Mouse (Mus musculus) intestine, embryonic 15.5 days (tissue): Measurements from ENCODE around the gene Vgll3. TPM values are rescaled to one million over a fixed set of nuclear protein-coding genes. Genes with fewer than 3 reads are reported as not detected.

Source experiments
- ATAC-seq: fragments of 200-750 bp; cut with Nextera tagmentation; 2 replicates; pipeline ENCODE4 v1.8.0; 2017; ENCODE audit warnings: moderate TSS enrichment, moderate library complexity
- H3K27ac ChIP-seq: fragments of 300-500 bp; sonication (generic); 2 replicates; pipeline ENCODE4 v1.5.1; 2015; ENCODE audit warnings: mild to moderate bottlenecking, inconsistent platforms
- H3K27me3 ChIP-seq: fragments of 300-500 bp; sonication (generic); replicated peaks from 2 replicates; pipeline ENCODE4 v1.6.1; 2015; ENCODE audit warnings: inconsistent platforms
- H3K36me3 ChIP-seq: fragments of 300-500 bp; sonication (generic); 2 replicates; pipeline ENCODE4 v1.6.1; 2015; ENCODE audit warnings: inconsistent platforms
- H3K4me1 ChIP-seq: fragments of 300-500 bp; sonication (generic); replicated peaks from 2 replicates; pipeline ENCODE4 v1.6.1; 2015; ENCODE audit warnings: inconsistent platforms
- H3K4me2 ChIP-seq: fragments of 300-500 bp; sonication (generic); replicated peaks from 2 replicates; pipeline ENCODE4 v1.6.1; 2015; ENCODE audit warnings: mild to moderate bottlenecking, inconsistent platforms
- H3K4me3 ChIP-seq: fragments of 300-500 bp; sonication (generic); replicated peaks from 2 replicates; pipeline ENCODE4 v1.5.1; 2015; ENCODE audit warnings: inconsistent platforms
- H3K9ac ChIP-seq: fragments of 300-500 bp; sonication (generic); 2 replicates; pipeline ENCODE4 v1.6.1; 2015; ENCODE audit warnings: inconsistent platforms
- H3K9me3 ChIP-seq: fragments of 300-500 bp; sonication (generic); 2 replicates; pipeline ENCODE4 v1.6.1; 2016; ENCODE audit warnings: inconsistent platforms
- WGBS: fragments of 180-500 bp; shearing (Covaris S2); methylation state at CpG from one replicate; pipeline ENCODE4 v1.1.7; 2015; 5-methylcytosine and 5-hydroxymethylcytosine counted together
- polyA plus RNA-seq: library from polyadenylated mRNA; unstranded; fragments of >200 nt; fragmentation: Nextera tagmentation; extraction: Ambion mirVana; gene quantifications from 2 replicates; pipeline ENCODE4 v1.2.1, GENCODE M21; 2015

Gene Vgll3
- 3.7 and 4.3 TPM in 2 replicates for polyA plus RNA-seq

- under 1% methylated on average over 86 of the region's 86 CpGs for WGBS
- Histone ChIP-seq H3K4me3 (peak within 1 kb of the TSS; percentile 70), H3K9me3 (no peaks in the 10 kb centered on the region), H3K36me3 (no peaks in the 10 kb centered on the region), H3K4me1 (no peaks in the 10 kb centered on the region; the same call in 1 of the 2 replicates), H3K27ac (peak within 1 kb of the TSS; percentile 2; the same call in 1 of the 2 replicates), H3K9ac (peak within 1 kb of the TSS; percentile 51), H3K27me3 (no peaks in the 10 kb centered on the region), H3K4me2 (peak within 1 kb of the TSS; percentile 97)
- ATAC-seq: peak; percentile 97
These were observed at the start of gene Vgll3 for GRCm38 (mm10) chr16:65814918-65815881. TSS of gene Vgll3 (plus strand) at chr16:65815257.

DNA sequence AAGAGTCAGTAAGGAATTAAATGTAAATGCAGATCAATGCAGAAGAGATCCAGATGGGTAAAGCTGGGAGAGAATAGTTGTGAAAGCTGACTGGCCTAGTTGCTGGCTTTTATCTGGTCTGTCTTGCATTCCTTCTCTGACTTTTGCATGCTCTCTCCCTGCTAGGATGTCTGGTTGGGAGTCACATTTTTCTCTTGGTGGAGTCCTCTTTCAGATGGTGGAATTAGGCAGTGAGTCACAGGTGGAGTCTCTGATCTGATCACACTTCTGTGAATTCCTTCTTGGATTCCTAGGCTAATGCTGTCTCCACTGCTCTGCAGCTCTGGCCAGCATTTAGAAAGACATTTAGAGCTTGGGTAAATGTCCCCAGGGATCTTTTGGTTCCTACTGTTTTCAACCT is 49.1 kb upstream of the Vgll3 start:
- H3K9me3 ChIP-seq: no peaks in the 10 kb centered on the region
- H3K4me2 ChIP-seq: no peak overlapping the region
- ATAC-seq: no peak
- no peaks in the 10 kb centered on the region for H3K4me1 ChIP-seq
- no peaks in the 10 kb centered on the region for H3K27me3 ChIP-seq
- H3K4me3 ChIP-seq: no peak overlapping the region
- no peak overlapping the region for H3K27ac ChIP-seq
- no peaks in the 10 kb centered on the region for H3K36me3 ChIP-seq
- H3K9ac ChIP-seq: no peak overlapping the region

DNA sequence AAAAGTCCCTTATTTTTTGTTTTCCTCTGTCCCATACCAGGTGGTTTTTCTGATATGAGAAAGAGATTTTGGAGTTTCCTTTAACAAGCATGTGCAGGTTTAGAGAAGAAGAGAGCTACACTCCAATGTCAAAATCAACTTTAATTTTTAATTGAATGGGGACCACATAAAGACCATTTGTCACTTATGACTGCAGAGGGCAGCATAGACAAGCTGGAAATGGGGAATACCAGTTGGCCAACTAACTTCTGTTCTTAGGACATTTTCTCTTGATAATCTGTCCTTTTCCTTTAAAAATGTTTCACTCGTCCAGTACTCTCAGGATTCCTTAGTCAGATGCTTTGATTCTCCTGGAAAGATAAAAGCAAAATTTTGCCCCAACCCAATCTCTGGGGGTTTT is 29.1 kb upstream of the Vgll3 start:
- WGBS: 70% methylated on average over 1 of the region's 1 CpGs
- Histone ChIP-seq H3K4me3 (no peak overlapping the region), H3K36me3 (no peaks in the 10 kb centered on the region), H3K4me2 (no peak overlapping the region), H3K9me3 (no peaks in the 10 kb centered on the region), H3K27me3 (no peaks in the 10 kb centered on the region), H3K4me1 (no peaks in the 10 kb centered on the region), H3K27ac (no peak overlapping the region), H3K9ac (no peak overlapping the region)
- ATAC-seq: no peak

DNA sequence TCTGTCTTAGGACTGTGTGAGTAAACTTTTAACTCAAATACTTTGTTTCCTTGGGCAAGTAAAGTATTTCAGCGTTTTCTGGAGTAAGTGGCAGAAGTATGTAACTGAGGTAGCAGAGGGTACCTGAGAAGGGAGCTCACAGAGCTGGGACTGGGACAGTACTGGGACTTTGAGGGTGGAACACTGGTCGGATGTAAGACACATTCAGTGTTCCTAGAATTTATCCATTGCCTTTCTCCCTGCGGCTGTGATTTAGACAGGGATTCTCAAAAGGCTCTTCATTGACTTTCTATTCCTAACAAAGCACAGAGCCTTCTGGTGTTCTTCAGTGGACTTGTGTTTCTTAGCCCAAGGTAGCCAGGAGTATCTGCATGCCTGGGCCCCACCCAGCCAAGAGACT is 1.0 kb downstream of the Vgll3 start:
- ATAC-seq: no peak
- Histone ChIP-seq H3K27me3 (no peaks in the 10 kb centered on the region), H3K4me1 (no peaks in the 10 kb centered on the region; the same call in 1 of the 2 replicates), H3K9ac (no peak overlapping the region), H3K4me3 (peak overlapping the region; percentile 70), H3K4me2 (peak overlapping the region; percentile 97), H3K27ac (no peak overlapping the region), H3K9me3 (no peaks in the 10 kb centered on the region), H3K36me3 (no peaks in the 10 kb centered on the region)
- WGBS: 26% methylated on average over 3 of the region's 3 CpGs

- H3K4me1 ChIP-seq: no peaks in the 10 kb centered on the region; the same call in 1 of the 2 replicates
- no peaks in the 10 kb centered on the region for H3K36me3 ChIP-seq
- no peak overlapping the region for H3K27ac ChIP-seq
- no peak for ATAC-seq
- WGBS: 70% methylated on average over 8 of the region's 8 CpGs
- no peaks in the 10 kb centered on the region for H3K27me3 ChIP-seq
- H3K4me3 ChIP-seq: no peak overlapping the region
- H3K4me2 ChIP-seq: no peak overlapping the region
- no peak overlapping the region for H3K9ac ChIP-seq
- no peaks in the 10 kb centered on the region for H3K9me3 ChIP-seq
These were observed 3.7 kb downstream of the Vgll3 start for GRCm38 (mm10) chr16:65818779-65819178.

GRCm38 (mm10) chr16:65820803-65821202 is 5.7 kb downstream of the Vgll3 start:
- H3K27ac ChIP-seq: no peak overlapping the region

GRCm38 (mm10) chr16:65823721-65824120 is 8.7 kb downstream of the Vgll3 start:
- no peak for ATAC-seq
- WGBS: 78% methylated on average over 6 of the region's 6 CpGs

More at GRCm38 (mm10) chr16:65820803-65821202, 5.7 kb downstream of the Vgll3 start:
- WGBS: 60% methylated on average over 2 of the region's 2 CpGs
- Histone ChIP-seq H3K9ac (no peak overlapping the region), H3K4me2 (no peak overlapping the region), H3K27me3 (no peaks in the 10 kb centered on the region), H3K4me3 (no peak overlapping the region), H3K36me3 (no peaks in the 10 kb centered on the region), H3K9me3 (no peaks in the 10 kb centered on the region), H3K4me1 (no peaks in the 10 kb centered on the region)
- no peak for ATAC-seq

GRCm38 (mm10) chr16:65828141-65828565 is 13.1 kb downstream of the Vgll3 start:
- no peak for ATAC-seq
- H3K27me3 ChIP-seq: no peaks in the 10 kb centered on the region
- H3K4me2 ChIP-seq: no peak overlapping the region
- no peak overlapping the region for H3K27ac ChIP-seq
- H3K36me3 ChIP-seq: no peaks in the 10 kb centered on the region
- H3K9ac ChIP-seq: no peak overlapping the region
- H3K4me1 ChIP-seq: no peaks in the 10 kb centered on the region
- H3K9me3 ChIP-seq: no peaks in the 10 kb centered on the region
- no peak overlapping the region for H3K4me3 ChIP-seq
- WGBS: 71% methylated on average over 9 of the region's 9 CpGs

More at GRCm38 (mm10) chr16:65823721-65824120, 8.7 kb downstream of the Vgll3 start:
- Histone ChIP-seq H3K4me3 (no peak overlapping the region), H3K4me1 (no peaks in the 10 kb centered on the region), H3K9me3 (no peaks in the 10 kb centered on the region), H3K27ac (no peak overlapping the region), H3K4me2 (no peak overlapping the region), H3K9ac (no peak overlapping the region), H3K27me3 (no peaks in the 10 kb centered on the region), H3K36me3 (no peaks in the 10 kb centered on the region)

DNA sequence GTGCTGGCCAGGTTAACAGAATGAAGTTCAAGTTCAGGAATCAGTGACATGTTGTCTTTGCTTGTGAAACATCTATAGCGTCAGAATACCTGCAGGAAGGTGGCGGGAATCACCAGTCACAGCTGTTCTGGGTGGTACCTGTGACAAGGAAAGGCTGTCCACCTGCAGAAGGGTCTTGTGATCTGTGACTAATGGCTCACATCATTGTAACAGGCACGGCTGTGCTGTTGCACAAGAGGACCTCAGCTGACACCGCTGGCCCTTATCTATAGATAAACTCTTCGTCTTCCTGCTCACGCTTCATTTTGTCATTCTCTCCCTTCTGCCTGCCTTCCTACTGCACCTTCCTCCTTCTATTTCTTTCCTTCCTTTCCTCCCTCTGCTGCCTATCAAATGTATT is 14.0 kb downstream of the Vgll3 start:
- Histone ChIP-seq H3K9ac (no peak overlapping the region), H3K4me3 (no peak overlapping the region), H3K4me2 (no peak overlapping the region), H3K27me3 (no peaks in the 10 kb centered on the region), H3K27ac (no peak overlapping the region), H3K36me3 (no peaks in the 10 kb centered on the region), H3K9me3 (no peaks in the 10 kb centered on the region), H3K4me1 (no peaks in the 10 kb centered on the region)
- ATAC-seq: no peak
- 90% methylated on average over 6 of the region's 6 CpGs for WGBS

GRCm38 (mm10) chr16:65834721-65835120 is 19.7 kb downstream of the Vgll3 start:
- Histone ChIP-seq H3K9ac (no peak overlapping the region), H3K4me3 (no peak overlapping the region), H3K9me3 (no peaks in the 10 kb centered on the region), H3K27me3 (no peaks in the 10 kb centered on the region), H3K4me2 (no peak overlapping the region), H3K27ac (no peak overlapping the region), H3K36me3 (no peaks in the 10 kb centered on the region), H3K4me1 (no peaks in the 10 kb centered on the region)
- no peak for ATAC-seq
- WGBS: 90% methylated on average over 3 of the region's 3 CpGs

DNA sequence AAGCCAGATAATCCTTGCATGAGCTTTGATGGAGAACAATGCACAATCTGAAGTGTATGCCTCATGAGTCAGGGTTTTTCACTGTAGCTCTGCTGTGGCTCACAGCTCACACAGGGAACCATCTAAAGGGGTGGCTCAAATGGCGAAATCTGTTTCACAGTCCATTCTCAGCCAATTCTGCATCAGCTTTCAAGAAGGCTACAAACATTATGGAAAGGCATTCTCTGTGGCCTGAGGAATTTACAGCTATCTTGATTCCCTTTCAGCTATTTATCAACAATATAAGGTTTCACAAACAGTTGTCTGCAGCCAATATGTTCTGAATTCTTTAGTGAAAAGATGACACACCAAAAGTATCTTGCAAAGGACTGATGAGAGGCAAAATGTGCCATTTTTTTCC is 35.1 kb downstream of the Vgll3 start:
- Histone ChIP-seq H3K4me3 (no peak overlapping the region), H3K9me3 (no peaks in the 10 kb centered on the region), H3K4me1 (no peaks in the 10 kb centered on the region), H3K9ac (no peak overlapping the region), H3K4me2 (no peak overlapping the region), H3K27me3 (no peaks in the 10 kb centered on the region), H3K36me3 (no peaks in the 10 kb centered on the region), H3K27ac (no peak overlapping the region)
- ATAC-seq: no peak
- 76% methylated on average over 1 of the region's 1 CpGs for WGBS

GRCm38 (mm10) chr16:65864471-65864870 is 49.4 kb downstream of the Vgll3 start:
- no peak overlapping the region for H3K4me2 ChIP-seq
- ATAC-seq: no peak
- WGBS: 65% methylated on average over 5 of the region's 5 CpGs
- H3K36me3 ChIP-seq: no peaks in the 10 kb centered on the region
- no peaks in the 10 kb centered on the region for H3K9me3 ChIP-seq
- no peak overlapping the region for H3K9ac ChIP-seq
- H3K4me1 ChIP-seq: no peaks in the 10 kb centered on the region
- H3K4me3 ChIP-seq: no peak overlapping the region
- H3K27ac ChIP-seq: no peak overlapping the region
- no peaks in the 10 kb centered on the region for H3K27me3 ChIP-seq

DNA sequence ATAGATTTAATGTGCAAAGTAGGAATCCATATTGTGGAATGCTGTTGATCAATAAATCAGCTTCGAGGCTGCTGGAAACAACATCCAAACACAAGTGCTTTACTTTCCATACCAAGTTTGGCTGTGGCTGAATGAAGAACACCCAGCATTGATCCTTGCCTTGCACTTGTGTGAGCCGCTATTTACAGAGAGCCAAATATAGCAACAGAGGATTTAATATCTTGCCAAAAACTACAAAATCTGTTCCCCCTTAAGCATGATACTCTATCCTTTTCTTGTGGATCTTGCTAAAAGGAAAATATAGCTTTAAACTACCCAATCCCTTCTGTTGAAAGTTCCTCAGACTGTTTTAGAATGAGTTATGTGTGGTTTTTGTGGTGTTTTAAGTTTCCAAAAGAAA is 52.9 kb downstream of the Vgll3 start:
- Histone ChIP-seq H3K9ac (no peak overlapping the region), H3K36me3 (no peaks in the 10 kb centered on the region), H3K4me2 (no peak overlapping the region), H3K4me1 (no peaks in the 10 kb centered on the region), H3K27ac (no peak overlapping the region), H3K27me3 (no peaks in the 10 kb centered on the region), H3K9me3 (no peaks in the 10 kb centered on the region), H3K4me3 (no peak overlapping the region)
- no peak for ATAC-seq
- 68% methylated on average over 2 of the region's 2 CpGs for WGBS
